Comparison of ENCODE assay signal across 9 mouse cellular contexts in genomic region chr4:140837879-140838278, GRCm38 (mm10). TPM values are rescaled to one million over a fixed set of nuclear protein-coding genes. Genes with fewer than 3 reads are reported as not detected.
DNase-seq lines count a peak whose midpoint lies in the region; ATAC-seq lines count a peak whose summit lies in the region.
"Had no signal": no experiment of that assay in that cellular context is flagged by ENCODE, and none has a peak within 500 bp of the region (broad histone marks: within the 10 kb centered on the region; RNA-seq: fewer than 3 reads in every experiment).

No protein-coding gene starts in this region.

- 0 out of 2 replicates have a peak overlapping the region, but pooled peaks have one; percentile 5 for H3K4me3 ChIP-seq in embryonic facial prominence, embryonic 10.5 days
- H3K4me3 ChIP-seq: limb, embryonic 15.5 days had no signal

- no peak overlapping the region for H3K27ac ChIP-seq in embryonic facial prominence, embryonic 10.5 days (replicated peaks)
- H3K27ac ChIP-seq: limb, embryonic 15.5 days had no signal

- ATAC-seq in erythroblast, adult 5-6 weeks (replicated peaks; ENCODE audit: low FRiP score, poor library complexity, severe bottlenecking) = no peak

- 19% methylated on average over 8 of the region's 8 CpGs for WGBS in embryonic facial prominence, embryonic 10.5 days

- no peaks in the 10 kb centered on the region for H3K36me3 ChIP-seq in embryonic facial prominence, embryonic 10.5 days (replicated peaks)
- H3K36me3 ChIP-seq: limb, embryonic 15.5 days had no signal

- H3K9me3 ChIP-seq in embryonic facial prominence, embryonic 10.5 days = no peaks in the 10 kb centered on the region
- H3K9me3 ChIP-seq: limb, embryonic 15.5 days had no signal

- H3K27me3 ChIP-seq in embryonic facial prominence, embryonic 10.5 days (replicated peaks; ENCODE audit: low read depth, poor library complexity, severe bottlenecking) = peaks cover 40% of the 10 kb centered on the region

- DNase-seq in lung, adult 18-20 months = peak; percentile 18 to 42
- DNase-seq in lung, postnatal 25 days (ENCODE audit: low spot score) = no peak
- peak; percentile 57 for DNase-seq in NIH3T3 (ENCODE audit: low read depth)
- peak; percentile 35 for DNase-seq in embryonic facial prominence, embryonic 10.5 days (ENCODE audit: low spot score)
- peak; percentile 18 for DNase-seq in lung, postnatal 10 days
- DNase-seq in spleen, adult 18-20 months = no peak
- DNase-seq in adipocyte (ENCODE audit: low spot score) = no peak

- H3K4me1 ChIP-seq in embryonic facial prominence, embryonic 10.5 days = peaks cover 43% of the 10 kb centered on the region

RNA-seq across cellular contexts. Expression of gene Padi1, which starts 7.7 kb away (rescaled TPM):
- 0.10 and 0.22 TPM in 2 replicates for polyA plus RNA-seq in embryonic facial prominence, embryonic 10.5 days (2016; fragmentation: Nextera tagmentation; extraction: Ambion mirVana)
- not detected in 2 replicates for total RNA-seq in erythroblast, adult 5-6 weeks (2015; ENCODE audit: low replicate concordance)
- not detected in 2 replicates for total RNA-seq in erythroblast, adult 5-6 weeks (2017; ENCODE audit: low replicate concordance)

RNA-seq across cellular contexts. Expression of gene Padi3, which starts 27.4 kb away (rescaled TPM):
- 0.28 and 0.60 TPM in 2 replicates for polyA plus RNA-seq in embryonic facial prominence, embryonic 10.5 days (2016; fragmentation: Nextera tagmentation; extraction: Ambion mirVana)
- total RNA-seq in erythroblast, adult 5-6 weeks (2015; ENCODE audit: low replicate concordance) = not detected in 2 replicates
- total RNA-seq in erythroblast, adult 5-6 weeks (2017; ENCODE audit: low replicate concordance) = not detected in 2 replicates

Comparison
In these comparisons a context has a peak if more than half of its experiments do, and no peak if none do; other contexts are left out.
1. DNase-seq: peak in lung, adult 18-20 months (2 of 2), NIH3T3 (single experiment), embryonic facial prominence, embryonic 10.5 days (single experiment) and lung, postnatal 10 days (single experiment); none in lung, postnatal 25 days (single experiment), spleen, adult 18-20 months (0 of 2) and adipocyte (single experiment).